Mouse (Mus musculus): ENCODE measurements at regions not wholly inside any gene's neighbourhood (a gene's known extent, or its start where the extent isn't known, plus 50 kb on each side); places are given as distances from the start of the nearest gene placed in this dataset.

DNA sequence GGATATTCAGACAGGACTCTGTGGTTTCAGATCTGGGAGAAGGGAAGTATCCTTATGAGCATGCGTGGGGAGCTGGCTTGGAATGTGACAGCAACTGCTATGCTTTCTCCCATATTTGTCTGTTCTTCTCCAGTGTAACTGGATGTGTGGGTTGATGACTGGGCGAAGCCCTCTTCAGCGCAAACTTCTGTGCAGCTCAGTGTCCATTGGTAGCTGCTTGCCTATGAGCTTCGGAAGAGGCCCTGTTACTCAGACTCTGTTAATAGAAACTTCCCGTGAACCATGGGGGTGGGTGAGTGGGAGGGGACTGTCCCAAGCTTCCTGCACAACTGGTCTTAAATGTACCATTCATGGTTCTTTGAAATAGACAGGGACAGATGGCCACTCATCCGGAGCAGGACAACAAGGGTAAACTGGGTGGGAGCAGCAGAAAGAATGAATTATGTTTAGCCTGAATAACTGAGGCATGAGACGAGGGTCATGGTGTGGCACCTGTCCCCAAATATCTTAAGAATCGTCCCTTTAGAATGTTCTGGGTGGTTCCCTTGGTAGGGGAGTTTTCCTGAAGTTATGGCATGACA, 141.1 kb upstream of the Plxnc1 start:
- no peak for DNase-seq (ENCODE audit: extremely low spot score, low spot score)

DNA sequence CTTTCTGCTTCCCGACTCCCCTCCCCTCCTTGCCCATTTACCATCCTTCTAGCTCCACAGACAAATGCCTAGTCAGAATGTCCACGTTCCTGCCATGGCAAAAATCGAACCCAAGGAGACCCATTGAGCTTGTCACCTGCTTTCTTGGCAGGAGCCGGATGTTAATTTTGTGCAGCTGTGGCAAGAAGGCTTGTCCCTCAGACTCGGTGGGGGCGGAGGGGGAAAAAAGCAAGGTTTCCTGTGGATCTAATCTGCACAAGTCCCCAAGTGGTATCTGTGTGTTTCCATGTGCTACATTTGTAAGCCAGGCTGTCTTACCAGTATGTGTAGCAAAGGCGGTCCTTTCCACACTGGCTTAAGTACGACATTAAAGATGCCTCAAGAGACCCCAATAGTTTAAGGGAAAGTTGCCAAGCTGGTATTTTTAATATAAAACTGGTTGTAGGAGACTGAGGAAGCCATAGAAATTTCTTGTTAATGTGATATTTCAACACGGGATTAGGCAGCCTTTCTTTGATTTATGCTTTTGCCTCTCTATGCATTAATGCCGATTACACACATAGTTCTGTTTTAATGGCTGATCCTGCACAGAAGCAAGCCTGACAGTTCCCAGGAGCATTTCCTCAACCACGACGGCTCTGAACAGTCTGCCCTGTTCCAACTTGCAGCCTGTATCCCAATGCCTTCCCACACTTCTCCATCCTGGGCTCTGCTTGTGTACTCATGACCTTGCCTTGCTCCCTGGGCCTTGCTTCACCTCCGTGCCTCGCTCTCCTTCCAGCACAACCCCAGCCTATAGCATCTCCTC, 138.9 kb upstream of the Plxnc1 start:
- no peak for DNase-seq (ENCODE audit: extremely low spot score, low spot score)

DNA sequence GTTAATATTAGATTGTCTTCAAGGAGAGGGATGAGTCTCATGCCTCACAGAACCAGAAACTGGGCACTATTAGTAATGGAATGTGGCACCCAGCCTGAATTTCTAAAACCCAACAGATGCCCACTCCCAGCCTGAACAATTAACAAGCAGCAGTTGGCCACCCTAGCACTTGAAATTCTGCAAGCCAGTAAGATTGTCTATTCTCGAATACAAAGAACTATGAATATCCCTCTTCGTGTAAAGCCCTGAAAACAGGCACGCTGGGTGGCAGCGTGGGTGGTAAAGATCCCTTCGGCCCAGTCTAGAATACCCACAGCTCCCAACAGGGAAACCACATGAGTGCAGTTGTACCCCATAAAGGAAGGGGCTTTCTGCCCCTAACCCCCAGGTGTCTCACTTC, 138.0 kb upstream of the Plxnc1 start:
- no peak for DNase-seq (ENCODE audit: extremely low spot score, low spot score)

DNA sequence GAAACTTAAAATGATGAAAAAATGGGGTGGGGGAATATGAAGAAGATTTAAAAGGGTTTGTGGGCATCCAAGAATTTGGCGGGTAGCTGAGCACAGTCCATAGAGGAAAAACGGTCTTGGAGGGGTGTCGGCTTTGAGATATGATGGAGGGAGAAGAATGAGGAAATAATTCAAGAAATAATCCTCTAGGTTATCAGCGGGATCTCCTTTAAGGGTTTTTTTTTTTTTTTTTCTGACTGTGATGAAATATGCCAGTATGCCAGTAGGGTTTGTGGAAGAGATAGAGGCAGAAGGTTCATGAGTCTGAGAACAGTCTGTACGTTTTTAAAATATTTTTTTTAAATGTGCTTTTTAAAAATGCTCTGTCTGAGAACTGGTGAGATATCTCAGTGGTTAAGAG, 135.3 kb upstream of the Plxnc1 start:
- DNase-seq (ENCODE audit: extremely low spot score, low spot score), result no peak

DNA sequence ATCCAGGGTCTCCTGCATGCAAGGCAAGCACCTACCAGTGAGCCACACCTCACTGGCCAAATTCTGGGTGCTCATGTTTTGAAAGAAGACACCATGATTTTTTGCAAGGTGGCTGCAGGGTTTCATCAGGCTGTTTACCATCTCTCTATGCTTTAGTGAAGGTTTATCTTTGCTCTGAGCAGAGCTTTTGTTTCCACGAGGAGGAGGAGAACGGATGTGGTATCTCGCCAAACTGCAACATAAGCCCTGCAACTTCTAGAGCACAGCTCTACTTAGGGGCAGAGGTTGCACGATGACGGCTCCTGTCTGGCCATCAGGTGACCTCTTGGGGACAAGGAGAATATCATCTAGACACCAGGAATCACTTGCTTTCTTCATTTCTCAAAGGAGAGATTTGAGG, 131.8 kb upstream of the Plxnc1 start:
- DNase-seq (ENCODE audit: extremely low spot score, low spot score), result no peak

DNA sequence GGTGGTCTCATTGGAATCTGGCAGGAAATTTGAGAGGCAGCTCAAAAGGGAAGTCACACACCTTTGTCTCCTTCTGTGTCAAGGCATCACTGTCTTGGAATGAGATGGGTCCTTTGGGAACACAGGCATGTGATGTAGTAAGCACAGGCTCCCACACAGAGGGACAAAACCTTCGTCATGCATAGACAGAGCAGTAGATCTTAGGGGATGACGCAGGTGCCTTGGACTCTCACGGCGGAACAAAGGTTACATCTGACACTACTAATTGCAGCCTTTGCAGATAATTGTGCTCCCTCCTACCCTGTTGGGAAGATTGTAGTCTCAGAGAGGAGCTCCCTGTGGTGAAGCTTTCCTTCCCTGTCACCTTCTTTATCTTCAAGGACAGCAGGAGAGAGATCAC, 131.3 kb upstream of the Plxnc1 start:
- no peak for DNase-seq (ENCODE audit: extremely low spot score, low spot score)

DNA sequence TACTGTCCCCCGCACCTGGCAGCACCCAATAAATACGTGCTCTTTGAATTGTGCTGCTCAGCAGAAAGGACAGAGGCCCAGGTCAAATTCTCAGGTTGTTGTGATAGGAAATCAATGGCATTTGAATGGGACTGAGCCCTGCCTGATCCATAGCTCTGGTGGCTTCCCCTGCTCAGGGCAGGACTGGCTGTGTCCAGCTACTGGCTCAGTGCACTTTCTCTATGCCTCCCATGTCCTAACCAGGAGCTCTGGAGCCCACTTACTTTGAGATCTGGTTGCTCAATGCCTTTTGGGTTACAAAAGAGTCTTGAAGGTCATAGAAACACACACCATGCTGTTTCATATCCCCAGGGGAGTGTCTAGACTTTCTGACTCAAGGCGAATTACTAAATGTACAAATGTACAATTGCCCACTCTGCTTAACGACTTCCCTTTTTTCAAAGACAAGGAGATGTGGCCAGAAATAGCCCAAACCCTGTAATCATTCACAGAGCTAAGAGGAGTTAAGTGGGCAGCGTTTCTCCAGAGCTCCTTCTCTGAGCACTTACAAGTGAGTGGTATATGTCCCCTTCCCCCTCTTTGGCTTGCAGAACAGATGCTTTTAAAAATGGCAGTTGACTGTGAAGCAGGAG, 130.4 kb upstream of the Plxnc1 start:
- DNase-seq (ENCODE audit: extremely low spot score, low spot score), result no peak

DNA sequence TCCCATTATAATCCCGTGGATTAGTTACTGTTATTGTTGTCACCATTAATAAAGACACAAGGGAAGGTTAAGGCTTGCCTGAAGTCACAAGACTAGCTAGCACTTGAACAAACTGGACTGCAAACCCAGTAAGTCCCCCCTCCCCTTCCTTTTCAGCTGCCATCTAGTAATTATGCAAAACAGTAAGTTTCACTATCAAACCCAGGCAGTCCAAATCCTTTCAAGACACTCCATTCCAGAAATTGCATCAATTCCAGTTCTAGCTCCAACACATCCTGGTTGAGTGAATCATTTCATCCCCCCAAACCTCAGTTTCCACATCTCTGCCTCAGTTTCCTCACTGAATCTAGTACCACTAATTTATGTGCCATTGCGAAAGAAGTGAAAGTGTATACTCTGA, 129.7 kb upstream of the Plxnc1 start:
- no peak for DNase-seq (ENCODE audit: extremely low spot score, low spot score)

DNA sequence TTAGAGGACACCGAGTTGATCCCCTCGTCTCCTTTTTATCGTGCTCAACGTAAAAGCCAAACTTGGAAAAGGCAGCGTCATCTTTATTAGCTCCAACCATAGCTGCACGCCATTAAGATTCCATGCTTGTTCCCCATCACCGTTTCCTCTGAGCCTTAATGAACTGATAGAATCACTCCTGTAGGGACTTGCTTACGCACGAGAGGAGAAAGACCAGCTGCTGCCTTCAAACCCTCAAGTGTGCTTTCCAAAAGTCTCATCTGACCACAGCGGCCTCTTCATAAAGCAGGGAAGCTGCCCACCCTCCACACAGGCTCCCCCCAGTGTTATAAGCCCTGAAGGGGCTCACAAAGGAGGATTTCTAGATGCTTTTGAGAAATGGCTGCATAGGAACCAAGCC, 123.3 kb upstream of the Plxnc1 start:
- no peak for DNase-seq (ENCODE audit: extremely low spot score, low spot score)

DNA sequence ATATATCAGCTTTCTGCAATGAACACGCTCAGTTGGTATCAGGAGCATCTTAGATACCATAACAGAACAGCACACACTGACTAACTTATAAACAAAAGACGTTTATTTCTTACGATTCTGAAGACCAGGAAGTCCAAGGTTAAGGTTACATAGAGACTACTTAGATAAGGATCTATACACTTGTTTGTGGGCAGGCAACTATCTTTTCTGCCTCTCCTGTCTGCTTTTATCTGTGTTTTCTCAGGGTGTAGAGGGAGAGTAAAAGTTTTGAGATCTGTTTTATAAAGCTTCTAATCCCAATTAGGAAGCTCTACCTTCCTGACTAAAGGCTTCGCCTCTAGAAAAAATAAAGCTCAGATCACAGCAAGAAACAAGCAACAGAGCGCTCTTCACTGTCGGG, 122.1 kb upstream of the Plxnc1 start:
- no peak for DNase-seq (ENCODE audit: extremely low spot score, low spot score)

DNA sequence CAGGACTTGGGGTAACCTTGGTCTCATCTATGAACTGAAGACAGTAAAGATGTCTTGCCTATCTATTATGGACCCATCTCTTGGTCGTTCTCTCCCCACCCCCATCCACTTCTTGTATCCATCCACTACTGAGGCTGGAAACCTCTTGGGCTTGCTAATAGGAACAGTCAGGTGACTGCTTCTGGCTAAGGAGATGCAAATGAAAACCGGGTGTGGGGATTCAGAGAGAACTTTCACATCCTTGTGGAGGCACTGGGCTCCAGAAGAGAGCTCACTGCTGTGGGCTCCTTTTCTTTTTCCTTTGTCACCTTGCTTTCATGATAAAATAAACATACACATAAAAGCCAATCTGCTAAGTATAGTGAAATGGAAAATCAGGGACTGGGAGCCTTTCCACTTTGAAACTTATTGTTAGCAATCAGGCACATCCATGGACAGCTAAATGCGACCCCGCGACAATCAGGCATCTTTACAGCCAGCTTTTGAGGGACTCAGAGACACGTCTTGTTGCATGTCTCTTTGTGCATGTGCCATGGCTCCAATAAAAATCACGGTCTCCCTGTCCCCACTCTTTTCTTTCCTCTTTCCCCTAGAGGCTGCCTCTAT, 115.0 kb upstream of the Plxnc1 start:
- no peak for DNase-seq (ENCODE audit: extremely low spot score, low spot score)

DNA sequence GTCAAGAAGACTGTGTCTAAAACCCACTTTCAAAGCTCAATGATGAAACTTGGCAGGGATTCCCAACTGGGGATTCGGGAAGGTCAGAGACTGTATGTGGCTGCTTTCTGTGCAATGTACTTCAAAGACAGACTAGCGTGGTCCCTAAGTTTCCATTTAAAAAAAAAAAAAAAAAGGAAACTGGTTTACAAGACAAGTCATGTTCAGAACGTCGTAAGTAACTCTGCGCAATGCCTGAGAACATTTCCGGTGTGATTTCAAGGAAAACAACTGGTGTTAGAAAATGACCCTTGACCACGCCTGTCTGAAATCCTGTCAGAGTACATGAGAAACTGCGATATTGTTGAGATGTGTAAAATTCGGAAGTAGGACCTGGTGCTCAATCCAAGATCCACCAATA, 114.4 kb upstream of the Plxnc1 start:
- no peak for DNase-seq (ENCODE audit: extremely low spot score, low spot score)

DNA sequence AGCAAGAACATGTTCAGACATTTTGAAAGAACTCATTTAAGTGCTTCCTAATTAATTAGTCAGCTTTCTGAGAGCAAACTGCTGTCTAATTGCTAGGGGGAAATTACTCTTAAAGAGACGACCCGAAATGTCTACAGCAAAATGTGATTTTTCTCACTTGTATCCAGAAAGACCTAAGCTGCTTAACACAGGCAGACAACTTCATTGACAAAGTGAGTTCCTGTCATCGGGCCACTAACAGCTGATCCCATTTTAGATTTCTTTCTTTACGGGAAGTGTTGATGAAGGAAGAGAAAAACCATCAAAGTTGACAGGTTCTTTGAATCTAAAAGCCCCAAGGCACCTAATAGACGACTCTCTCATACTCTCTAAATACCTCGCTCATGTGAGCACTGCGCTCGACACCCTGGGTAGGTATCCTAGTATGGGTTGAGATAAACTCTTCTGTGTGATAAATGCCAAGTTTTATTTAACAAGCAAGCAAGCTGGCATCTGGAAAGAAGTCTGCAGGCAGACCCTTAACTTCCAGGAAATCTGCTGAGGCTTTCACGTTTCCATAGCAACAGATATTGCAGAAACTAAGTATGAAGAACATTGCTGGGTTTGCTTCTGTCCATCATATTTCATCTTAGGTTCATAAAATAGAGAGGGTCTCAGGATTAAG, 112.5 kb upstream of the Plxnc1 start:
- DNase-seq (ENCODE audit: extremely low spot score, low spot score), result no peak

DNA sequence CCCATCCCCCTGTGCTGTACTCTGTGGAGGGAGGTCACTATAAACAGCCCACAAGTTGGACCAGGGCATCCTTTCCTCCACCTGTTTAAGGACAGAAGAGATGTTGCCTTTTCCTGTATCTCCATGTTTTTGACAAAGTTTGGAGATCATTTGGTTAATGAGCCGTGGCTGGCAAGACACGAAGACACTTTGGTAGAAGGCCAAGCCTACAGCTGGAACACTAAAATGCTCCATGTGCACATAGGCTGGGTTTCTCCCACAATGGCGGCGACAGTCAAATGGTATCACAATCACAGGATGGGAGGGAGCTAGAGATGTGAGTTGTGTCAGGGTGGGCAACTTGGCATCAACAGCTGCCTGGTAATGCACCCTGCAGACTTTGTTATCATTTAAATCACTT, 111.9 kb upstream of the Plxnc1 start:
- no peak for DNase-seq (ENCODE audit: extremely low spot score, low spot score)

DNA sequence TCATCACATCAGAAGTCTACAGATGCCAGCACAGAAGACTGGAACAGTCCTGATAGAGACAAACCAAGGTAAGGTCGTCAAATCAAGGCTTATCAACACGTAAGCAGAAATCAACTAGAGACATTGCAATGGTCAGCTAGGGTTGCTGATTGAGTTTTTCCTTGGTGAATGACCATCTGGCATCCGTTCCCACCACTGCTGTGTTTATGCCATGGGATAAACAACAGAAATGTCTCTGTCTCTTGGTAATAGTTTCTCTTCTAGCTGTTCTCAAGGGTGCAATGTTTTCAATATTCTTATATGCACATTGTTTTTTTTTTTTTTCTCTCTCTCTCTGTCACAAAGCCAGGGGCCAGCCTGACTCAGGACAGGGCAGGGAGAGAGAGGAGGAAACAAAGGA, 110.2 kb upstream of the Plxnc1 start:
- no peak for DNase-seq (ENCODE audit: extremely low spot score, low spot score)

DNA sequence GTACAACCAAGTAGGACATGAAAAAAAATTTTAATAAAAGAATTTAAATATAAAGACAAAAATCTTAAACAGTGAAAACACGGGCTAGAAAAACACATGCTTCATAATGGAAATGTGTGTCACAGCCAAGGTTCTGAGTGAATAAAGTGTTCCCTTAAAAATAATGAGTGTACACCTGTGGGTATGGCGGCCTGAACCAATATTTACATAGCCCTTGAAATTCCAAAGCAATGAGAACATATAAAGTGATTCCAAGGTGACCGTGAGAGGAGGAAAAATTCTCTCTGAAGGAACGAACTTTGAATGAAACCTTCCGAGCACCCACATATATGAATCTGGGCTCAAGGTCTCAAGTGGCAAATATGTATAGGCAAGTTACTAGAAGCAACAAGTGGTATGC, 104.2 kb upstream of the Plxnc1 start:
- no peak for DNase-seq (ENCODE audit: extremely low spot score, low spot score)

DNA sequence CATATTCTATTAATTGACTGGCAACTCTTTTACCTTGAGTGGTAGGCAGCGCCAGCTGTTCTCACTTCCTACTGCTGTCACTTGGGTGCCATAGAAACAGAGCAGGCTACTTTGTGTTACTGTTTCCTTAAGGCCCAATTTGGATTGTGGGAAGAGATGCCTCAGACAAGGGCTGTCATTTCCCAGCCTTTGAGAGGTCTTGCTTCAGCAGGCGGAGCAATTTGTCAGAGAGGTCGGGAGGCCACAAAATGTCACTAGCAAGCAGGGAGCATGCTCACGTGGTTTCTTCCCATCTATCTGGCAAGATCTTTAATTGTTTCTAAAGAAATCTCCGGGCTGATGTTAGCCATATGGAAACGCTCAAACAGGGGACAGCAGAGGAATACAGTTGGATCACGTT, 99.3 kb upstream of the Plxnc1 start:
- no peak for DNase-seq (ENCODE audit: extremely low spot score, low spot score)

DNA sequence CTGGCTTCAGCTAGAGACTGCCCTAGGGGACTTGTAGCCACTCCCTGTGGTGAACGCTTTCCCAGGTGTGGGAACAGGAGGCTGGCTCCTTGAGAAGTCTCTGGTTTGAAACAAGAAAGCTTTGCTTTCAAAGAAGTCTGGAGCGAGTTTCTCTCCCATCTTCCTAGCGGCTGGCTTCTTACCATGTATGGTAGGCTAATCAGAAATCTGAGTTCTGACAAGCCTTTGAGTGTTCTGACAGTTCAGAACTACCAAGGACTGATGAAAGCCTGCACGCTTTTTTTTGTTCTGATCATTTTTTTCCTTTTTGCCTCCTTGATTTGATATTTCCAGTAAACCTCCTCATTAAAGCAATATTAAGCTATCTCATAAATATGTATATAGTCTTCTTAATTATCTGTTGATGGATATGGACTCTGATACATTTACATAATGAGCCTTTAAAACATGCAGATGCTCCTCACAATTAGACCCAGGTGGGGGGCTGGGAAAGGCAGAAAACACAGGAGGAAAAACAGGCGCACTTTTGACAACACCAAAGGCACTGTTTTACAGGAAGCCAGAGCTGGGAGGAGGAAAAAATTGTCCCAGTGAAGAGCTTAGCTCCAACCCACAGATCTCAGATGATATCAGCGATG, 95.7 kb upstream of the Plxnc1 start:
- DNase-seq (ENCODE audit: extremely low spot score, low spot score), result no peak

DNA sequence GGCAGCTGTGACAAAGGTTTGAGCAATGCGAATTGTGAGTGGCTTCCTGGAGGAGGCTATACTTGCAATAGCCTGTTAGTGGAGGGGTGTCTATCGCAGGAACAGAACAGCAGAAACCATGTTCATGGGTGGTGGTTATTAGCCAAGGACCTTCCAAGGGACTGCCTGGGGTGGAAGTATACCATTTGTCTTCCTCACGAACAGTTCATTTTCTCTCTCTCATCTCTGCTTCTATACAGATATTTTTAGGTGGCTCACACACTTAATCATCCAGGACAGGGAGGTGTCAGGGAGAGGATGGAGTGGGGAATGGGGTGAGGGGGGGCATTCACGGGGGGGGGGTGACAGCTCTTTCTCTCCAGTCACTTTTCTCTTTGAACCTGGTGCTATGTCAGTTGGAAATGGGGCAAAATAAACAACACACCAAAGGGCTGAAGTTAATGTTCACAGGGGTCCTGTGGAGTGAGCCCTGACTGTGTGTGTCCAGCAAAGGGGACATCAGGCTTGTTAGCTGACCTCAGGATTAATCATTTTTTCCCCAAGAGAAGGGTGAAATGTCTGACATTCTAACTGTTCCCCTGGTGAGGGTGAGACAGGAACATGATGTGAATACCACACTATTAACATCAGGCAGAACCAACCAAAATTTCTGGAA, 91.5 kb upstream of the Plxnc1 start:
- no peak for DNase-seq (ENCODE audit: extremely low spot score, low spot score)

DNA sequence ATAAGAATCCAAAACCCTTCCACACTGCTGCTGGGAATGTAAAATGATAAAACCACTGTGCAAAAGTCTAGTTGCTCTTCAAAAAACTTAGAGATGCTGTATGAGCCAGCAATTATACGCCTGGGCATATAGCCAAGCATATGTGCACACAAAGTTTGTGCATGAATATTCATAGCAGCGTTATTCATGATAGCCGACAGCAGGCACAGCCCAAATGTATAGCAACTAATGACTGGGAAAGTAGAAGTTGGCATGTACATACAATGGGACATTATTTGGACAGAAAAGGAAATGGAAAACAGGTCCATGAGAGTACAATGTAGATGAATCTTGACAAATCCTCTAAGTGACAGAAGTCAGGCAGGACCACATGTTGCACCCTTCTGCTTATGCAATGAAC, 90.7 kb upstream of the Plxnc1 start:
- no peak for DNase-seq (ENCODE audit: extremely low spot score, low spot score)

DNA sequence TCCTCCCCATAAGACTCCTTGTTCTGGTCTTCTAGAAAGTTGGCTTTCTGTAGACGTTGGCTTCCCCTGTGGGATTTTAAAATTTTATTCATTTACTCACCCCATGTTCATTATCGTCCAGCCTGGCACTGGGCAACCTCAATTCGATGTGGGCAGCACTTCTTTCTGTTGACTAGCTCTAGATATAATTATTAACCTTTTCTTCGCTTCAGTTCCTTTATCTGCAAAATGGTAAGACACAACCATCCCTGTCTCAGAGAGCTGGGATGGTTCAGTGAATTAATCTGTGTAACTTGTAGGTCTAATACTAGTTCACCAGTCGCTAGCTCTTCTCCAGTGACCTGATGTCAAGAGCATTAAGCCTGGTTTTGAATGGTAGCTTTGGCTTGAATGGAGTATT, 89.9 kb upstream of the Plxnc1 start:
- DNase-seq (ENCODE audit: extremely low spot score, low spot score), result no peak
